Mouse (Mus musculus) kidney, postnatal 10 days (tissue): ENCODE measurements at regions not wholly inside any gene's neighbourhood (a gene's known extent, or its start where the extent isn't known, plus 50 kb on each side); places are given as distances from the start of the nearest gene placed in this dataset.
A peak's percentile ranks its signal among the peaks of the same experiment; 100 is the strongest.

ENCODE experiments used
- DNase-seq: peaks from one replicate; pipeline ENCODE4 v3.0.0; 2021; ENCODE audit warnings: mixed read lengths

DNA sequence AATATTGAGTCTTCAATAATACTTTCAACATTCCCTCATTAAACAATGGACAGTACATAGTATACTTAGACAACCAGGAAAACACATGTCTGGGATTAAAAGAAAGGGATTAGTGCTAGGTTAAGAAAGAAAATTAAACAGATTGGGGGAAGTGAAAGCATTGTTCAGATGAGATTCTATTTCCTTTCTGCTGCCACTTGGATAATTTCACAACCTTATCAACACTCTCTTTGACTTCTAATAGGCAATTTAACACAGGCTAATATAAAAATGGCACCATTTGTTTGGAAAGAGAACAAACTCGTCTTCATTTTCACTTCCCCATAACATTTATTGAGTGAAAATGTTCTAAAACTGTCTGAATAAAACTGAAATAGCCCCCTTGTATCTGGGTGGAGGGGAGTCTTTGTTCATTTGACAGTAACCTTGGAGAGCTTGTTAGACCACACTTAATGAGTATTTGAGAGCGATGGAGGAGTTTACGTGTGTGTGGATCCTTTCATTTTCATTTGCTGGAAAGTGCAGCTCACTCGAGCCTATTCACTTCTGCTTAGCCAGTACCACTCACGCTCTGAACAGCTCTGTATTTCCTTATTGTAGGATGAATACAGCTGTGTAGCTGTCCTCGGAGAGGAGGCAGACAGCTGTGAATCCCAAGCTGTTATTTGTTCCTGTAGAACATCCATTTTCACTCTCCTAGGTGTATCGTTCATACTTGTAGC, 366.7 kb downstream of the Kctd12 start:
- DNase-seq = no peak

DNA sequence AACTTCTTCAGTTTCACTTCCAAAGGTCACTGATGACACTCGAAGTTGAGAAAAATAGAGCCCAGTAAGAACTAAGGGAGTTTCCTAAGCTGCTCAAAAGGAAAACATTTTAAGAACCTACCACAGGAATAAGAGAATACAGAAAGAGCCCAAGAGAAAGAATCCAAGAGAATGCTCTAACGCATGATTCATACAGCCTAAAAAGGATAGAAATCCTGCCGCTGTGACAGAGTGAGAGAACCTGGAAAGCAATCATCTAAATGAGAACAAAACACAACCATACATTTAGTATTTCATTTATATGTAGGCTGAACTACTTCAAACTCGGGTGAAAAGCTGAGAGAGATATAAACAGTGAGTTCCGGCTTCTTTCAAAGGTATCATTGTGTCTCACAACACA, 376.4 kb downstream of the Kctd12 start:
- DNase-seq = no peak

DNA sequence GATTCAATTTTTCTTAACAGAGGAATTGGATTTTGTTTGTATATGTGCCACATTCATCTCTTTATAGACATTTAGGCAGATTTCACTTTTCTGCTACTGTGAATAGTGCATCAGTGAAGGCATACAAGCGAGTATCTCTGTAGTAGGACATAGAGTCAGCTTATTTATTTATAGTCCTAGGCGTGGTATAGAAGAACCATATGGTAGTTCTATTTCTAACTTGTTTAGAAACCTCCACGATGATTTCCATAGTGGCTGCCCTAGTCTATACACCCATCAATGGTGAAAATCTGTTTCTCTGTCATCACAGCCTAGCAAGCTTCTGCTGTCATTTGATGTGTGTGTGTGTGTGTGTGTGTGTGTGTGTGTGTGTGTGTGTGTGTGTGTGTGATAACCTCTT, 387.6 kb downstream of the Kctd12 start:
- DNase-seq = no peak

DNA sequence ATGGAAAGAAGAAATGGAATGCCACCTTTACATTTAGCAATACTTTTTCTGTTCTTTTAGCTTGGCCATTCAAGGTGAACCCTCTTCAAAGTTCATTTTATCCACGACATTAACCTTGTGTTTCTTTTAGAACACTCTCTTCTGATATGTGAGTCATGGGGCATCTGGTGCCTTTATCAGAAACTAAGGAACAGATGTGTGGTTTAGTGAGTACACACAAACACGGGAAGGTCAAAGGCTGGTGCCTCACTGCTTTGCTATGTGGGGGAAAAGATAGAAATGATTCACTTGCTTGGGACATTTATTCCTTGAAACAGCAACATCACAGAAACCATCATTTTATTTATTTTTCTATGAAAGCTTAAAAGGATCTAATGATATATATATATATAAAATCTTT, 428.7 kb downstream of the Kctd12 start:
- DNase-seq = no peak

DNA sequence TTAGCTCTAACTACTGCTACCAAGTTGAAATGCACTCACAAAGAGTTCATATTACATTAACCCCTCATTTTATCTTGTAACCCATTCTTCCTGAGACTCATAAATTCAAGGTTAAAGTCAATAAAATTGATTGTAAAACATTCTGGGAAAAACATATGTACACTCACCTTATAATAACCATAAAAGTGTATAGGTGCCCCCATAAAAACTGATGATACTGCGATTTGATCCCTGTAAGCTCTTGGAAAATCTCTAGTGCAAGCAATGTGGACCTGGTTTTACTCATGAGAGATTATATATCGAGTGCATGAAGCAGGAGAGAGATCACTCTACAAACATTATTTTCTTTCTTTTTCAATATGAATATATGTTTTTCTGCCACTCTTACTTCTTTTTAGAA, 429.8 kb downstream of the Kctd12 start:
- DNase-seq = no peak

DNA sequence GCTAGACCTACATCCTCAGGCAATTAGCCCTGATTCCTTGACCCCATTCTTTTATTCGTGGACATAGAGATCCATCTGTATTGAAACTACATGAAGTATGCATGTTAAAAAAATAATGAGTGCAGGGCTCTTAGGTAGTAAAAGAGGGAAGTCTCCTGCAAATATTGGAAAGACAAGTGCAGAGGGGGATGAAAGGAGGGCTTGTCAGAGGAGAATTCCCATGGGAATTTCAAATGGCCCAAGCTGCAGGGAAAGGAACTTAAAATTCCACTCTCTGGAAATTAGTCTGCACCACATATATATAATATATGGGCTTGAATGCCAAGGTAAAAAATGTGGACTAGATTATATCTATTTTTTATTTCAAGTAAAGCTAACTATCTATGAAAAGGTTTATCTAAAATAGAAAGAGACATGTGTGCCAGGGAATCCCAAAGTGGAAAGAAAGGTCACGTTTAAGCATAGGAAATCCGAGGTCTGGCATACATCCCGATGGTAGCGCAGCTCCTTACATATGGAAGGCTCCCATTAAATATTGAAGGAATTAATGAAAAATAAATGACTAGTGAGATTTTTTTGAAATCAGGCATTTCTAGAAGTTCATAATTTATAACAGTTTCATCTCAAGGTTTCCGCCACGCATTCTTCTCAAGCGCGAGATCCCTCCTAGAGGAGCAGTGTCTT, 457.4 kb downstream of the Kctd12 start:
- DNase-seq = no peak

DNA sequence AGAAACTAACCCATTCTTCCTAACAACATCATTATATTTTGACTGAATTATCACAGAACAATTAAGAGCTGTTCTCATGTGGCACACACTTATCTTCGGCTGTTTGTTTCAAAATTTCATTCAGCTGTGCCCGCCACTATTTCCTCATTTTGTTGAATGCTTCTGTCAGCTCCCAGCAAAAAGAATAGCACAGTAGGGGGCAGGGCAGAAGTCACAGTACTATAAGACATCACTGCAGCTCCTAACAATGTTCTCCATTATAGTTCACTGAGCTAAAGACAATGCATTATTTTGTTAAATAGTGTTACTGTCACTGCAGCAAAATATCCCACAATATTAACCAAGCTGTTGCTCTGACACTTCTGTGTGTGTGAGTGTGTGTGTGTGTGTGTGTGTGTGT, 465.7 kb downstream of the Kctd12 start:
- DNase-seq = no peak

DNA sequence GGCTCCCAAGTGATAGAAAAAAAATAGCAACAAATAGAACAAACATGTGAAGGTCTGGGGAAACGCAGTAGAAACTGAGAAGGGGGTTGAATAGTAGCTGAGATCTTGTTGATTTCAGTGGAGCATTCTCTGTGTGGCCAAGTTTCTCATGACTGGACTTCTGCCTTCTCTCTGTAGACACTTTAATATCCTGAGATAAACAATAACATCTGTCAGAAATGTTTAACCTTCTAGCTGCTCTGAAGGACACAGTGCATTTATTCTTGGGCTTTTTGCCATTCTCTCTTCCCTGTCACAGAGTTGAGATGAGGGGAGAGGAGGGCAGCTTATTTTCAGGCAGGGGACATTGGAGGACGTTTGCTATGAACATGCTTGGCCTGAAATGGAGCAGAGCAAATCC, 467.9 kb downstream of the Kctd12 start:
- no peak for DNase-seq

DNA sequence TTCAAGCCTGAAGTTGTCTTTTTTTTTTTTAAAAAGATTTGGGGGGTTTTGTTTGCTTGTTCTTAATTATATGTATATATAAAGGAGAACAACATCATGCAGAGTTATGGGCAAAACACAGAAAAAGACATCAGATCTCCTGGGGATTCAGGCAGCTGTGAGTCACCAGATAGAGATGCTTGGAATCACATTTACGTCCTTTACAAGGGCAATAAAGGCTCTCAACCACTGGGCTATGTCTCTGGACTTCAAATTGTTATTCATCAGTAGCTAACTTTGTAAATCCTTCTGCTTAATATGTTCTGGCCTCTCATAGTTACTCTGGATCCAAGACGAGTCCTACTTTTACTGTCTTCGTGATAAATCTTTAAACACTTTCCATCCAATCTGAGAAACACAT, 469.8 kb downstream of the Kctd12 start:
- no peak for DNase-seq

DNA sequence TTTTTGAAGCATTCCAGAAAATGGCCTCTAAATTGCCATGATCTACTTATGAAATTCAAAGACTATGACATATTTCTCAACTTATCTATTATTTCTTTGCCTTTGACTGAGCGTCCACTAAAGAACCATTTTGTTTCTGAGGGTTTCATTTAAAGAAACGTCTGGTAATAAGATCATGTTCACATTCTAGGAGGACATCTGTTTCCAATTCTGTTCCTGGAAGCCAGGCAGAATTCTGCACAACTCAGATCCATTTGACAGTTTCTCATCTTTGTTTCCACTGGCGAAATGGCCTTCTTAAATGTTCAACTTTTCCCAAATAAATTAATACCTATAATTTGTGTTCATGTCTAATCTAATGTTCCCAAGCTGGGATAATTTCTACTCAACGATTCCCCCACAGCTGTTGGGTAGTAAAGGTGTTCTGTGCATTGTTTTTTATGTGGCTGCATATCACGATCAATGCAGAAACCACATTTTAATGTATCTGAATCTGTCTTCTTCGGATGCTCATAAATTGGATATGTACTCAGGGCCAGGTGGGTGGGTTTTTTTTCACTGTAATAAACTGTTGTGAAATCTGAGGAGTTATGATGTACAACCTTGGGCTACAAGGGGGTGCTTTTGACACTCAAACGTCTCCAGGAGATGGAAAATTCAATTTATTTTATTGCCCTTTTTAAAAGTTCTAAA, 470.6 kb downstream of the Kctd12 start:
- no peak for DNase-seq

DNA sequence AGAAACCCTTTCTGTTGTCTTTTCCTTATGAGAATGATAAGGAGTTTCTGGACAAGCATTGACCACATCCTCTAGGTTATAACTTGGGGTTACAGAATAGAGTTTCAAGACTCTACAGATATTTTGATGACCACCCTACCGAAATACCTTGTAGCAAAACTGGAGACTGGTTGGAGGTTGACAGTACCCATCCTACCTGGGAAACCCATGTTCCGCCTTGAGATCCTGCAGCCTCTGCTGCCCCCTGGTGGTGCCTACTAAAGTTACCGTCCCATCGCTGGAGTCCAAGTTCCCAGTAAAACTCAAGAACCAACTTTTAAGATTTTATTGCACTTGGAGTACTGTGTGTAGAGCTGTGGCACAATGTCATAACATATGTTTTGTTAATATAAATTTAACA, 472.1 kb downstream of the Kctd12 start:
- peak; percentile 76 for DNase-seq

DNA sequence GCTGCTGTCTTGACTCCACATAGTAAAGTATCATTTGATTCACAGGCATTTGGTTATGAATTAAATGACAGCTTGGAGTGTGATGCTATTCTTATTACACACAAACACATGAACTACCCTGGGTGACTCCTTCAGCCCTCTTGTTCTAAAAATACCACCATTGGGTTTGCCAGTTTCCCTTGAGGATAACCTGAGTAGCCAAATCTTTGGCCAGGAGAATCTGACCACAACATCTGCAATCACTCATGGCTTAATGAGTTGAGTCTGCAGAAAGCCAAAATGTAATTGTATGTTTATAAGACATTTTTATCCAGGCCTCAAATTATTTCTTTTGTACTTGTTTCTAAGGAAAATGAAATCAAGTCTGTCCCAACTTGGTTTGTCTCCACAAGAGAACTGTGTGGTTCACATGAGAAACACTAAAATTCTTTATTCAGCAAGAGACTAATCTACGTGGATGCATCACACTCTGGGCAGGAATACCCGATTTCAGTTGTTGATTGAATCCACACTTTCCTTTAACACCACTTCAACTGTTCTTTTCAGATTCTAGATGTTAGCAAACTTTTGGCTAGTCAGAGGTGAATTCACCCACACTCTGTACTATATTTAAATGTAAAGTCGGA, 476.6 kb downstream of the Kctd12 start:
- DNase-seq = no peak

DNA sequence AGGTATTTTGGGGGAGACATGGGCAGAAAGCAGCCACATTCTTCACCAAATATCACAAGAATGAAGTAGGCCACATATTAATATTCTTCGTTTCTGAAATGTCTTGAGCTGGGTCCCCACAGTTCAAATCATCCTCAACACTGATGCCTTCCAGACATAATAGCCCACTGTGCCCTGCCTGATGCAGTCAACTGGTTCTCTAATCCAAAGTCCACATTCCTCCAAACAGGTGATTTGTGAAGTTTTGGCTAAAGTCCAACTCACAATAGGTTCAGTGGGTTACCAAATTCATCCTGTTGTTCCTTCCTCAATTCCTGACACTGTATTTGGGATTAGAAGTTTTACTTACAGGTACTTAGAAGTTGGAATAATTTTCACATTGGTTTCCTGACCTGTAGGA, 485.3 kb downstream of the Kctd12 start:
- DNase-seq = no peak

DNA sequence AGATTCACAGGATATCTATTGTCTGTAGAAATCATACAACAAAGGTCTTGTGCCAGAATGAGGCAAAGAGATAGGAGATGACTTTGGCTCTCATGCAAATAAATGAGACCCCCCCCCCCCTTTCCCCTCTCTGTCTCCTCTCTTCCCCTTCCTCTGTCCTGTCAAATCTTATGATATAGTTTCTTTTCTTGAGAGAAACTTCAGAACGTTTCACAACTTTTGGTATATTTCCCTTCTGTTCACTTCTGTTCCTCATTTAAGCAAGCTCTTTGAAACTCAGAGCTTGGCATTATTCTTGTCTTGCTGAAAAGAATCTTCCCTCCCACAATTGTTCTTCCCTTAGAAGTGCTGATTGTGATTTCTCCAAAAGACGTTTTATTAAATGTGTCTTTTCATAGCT, 490.1 kb downstream of the Kctd12 start:
- DNase-seq = no peak

DNA sequence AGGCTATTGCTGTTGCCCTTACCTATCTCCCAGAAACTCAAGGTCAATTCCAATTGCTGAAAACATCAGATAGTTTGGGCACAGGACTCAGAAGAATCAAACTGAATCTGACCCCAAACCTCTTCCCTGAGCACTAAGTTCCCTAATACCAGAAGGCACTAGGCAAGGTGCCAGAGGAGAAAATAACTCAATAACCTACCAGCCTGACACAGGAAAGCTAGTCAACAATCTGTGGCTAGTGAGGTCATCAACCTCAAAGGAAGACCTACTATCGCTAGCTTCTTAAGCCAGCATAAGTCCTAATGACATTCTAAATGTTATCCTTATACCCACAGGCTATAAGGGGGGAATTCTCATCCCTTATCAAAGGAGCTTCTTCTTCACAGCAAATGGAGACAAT, 491.2 kb downstream of the Kctd12 start:
- DNase-seq = no peak

DNA sequence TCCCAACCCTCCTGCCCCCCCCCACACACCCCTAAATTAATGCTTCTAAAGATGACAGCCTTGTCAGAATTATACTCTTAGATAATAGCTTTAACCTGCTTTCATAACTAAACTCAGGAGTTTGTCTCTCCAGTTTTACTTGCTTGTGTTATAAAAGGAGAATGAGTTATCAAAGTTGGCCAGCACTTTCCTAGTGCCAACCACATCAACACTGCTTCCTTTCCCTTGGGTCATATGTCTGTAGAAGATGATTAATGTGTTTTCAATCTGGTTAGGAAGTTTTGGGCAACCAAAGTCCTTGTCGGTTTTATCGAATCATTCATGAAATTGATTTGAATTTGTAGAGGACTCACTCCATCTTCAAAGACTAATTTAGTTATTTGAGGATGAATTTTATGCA, 505.3 kb downstream of the Kctd12 start:
- DNase-seq = no peak

DNA sequence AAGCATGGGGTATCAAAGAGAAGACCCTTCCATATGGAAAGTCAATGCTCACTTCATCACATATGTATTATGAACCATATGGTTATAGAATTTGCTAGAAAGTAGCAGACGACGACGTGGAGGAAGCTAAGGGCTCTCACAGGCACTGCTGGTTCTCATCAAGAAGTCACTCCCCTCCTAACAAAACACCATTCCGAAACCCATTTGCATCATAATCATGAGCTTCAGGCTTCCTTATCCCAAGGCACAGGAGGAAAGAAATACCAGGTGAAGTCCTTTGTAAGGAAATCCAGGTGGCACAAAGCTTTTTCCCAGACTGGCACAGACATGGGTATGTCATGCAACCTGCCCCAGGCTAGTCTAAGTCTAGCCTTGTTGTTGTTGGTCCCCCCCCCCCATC, 513.1 kb downstream of the Kctd12 start:
- no peak for DNase-seq

DNA sequence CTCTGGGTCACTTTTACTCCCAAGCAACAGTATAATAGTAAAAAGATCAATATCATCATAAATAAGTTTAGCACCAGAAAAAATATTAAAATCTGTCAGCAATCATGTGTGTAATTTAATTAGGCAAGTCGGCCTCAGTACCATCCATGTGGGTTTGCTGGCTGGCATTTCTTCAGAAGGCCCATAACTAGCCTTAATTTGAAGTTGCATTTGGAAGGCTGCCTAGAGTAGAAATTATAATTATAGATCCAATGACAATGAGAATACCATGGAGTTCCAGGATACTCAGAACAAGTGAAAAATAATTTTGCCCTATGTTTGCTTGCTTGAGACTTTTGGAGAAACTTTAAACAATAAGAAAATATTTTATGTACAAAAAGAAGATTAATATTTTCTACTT, 521.4 kb downstream of the Kctd12 start:
- no peak for DNase-seq

DNA sequence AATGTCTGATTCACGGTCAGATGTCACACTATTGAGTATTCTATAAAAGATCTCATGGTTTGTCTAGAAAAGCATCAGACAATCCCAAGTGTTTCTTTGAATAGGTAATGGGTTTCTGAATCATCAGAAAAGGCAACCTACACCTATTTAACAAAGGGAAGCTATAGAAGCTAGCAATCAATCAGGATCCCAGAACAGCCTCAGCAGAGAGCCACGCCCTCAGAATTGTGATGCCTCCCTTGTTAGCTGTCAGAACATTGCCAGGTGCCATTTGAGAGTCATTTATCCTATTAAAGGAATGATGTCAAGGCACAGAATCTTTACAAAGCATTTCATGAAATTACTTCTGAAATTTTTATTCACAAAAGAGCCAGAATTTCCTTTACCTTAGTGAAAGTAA, 542.7 kb downstream of the Kctd12 start:
- no peak for DNase-seq

DNA sequence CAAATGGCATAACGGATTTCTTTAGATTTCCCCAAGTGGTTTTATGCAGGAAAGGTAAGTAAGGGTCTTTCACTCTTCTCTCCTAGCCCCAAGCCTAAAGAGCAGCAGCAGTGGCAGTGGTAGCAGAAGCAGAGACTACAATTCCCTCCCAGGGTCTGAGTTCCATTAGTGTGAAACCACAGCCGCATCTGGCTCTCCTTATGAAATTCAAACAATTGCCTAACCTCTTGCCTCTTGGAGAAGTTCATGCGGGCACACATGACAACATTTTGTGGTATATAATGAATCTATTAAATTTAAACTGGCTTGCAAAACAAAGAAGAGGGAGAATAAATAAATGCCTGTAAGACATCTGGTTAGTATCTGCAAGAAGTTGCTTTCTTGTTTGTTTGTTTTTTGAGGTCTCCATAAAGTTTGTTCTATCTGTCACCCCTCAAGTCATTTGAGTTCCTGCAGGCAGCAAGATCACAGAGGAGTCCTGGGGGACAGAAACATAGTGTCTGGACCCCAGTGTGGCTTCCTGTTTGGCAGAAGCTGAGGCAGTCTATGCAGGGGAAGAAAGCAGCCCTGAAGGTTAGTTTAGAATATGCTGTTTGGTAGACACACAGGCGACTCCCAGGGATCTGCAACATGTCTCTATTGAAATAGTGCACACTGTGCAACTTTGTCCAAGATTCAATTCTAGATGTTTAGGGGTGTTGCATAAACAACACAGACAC, 578.9 kb downstream of the Kctd12 start:
- DNase-seq = no peak

DNA sequence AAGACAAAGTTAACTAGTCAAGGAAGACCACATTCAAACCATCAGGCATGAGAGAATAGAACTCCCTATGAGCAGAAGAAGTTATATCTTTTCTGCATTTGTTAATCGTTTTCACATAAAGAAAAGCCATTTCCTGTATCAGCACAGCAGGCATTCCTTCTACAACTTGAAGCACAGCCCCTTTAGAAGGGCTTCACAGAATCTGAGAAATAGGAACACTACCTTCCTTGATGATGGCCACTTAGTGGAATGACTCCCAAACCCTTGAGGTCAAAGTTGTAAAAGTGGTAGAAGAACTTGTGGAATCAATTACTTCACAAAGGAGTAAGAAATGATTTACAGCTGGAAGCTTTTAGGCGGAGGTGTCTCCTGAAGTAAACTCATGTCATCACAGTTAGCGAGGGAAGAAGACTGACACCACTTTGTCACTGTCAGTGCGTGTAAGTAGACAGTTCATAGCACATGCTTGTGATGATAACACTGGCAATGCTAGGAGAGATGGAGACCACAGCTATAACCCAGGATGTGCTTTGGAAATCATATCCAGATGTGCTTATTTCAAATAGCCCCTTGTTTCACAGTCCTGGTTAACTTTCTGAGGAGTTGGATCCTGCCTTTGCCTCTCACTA, 580.3 kb downstream of the Kctd12 start:
- no peak for DNase-seq

DNA sequence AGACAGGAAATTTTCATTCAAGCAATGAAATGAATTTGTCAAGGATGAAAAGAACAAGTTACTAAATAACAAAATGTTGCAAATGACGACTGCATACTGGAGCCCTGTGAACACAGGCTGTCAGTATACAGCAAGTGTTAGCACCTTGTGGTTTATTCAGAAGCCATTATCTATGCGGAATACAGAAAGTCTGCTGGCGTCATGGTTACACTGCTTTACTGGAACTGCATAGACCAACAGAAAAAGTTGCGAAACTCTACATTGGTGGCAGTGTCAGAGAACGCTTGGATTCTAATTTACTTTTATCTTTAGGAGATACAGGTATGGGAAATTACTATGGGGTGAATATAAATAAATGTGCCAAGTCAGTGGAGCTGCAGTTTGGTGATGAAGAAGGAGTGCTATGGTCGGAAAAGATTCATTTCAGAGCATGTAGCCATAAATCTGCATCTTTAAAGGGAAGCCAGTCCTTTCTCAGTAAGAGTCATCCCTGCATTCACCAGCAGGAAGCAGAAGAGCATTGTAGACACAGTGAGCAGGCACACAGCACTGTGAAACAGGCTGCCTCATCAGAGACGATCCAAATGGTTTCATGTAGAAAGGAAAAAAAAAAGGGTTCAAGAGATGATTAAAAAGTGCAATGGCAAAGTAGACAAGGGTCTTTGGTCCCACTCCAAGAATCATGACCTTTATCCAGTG, 586.3 kb downstream of the Kctd12 start:
- no peak for DNase-seq
